Mouse (Mus musculus) hindbrain, embryonic 11.5 days (tissue): ENCODE measurements around the gene Gm9747. TPM values are rescaled to one million over a fixed set of nuclear protein-coding genes. Genes with fewer than 3 reads are reported as not detected.

Source experiments
- ATAC-seq: fragments of 200-750 bp; cut with Nextera tagmentation; 2 replicates; pipeline ENCODE4 v1.8.0; 2017; ENCODE audit warnings: mild to moderate bottlenecking, moderate TSS enrichment, moderate library complexity; ENCODE audit not compliant: low FRiP score
- DNase-seq: peaks from one replicate; pipeline ENCODE4 v3.0.0-alpha.2; 2015; ENCODE audit warnings: low spot score
- H3K27ac ChIP-seq: fragments of 300-500 bp; sonication (generic); 2 replicates; pipeline ENCODE4 v1.5.1; 2014; ENCODE audit warnings: mild to moderate bottlenecking, low read depth, low read length
- H3K27me3 ChIP-seq: fragments of 300-500 bp; sonication (generic); 2 replicates; pipeline ENCODE4 v1.6.1; 2014; ENCODE audit warnings: mild to moderate bottlenecking, low read length, moderate library complexity, mixed read lengths; ENCODE audit not compliant: control insufficient read depth, insufficient read depth
- H3K36me3 ChIP-seq: fragments of 300-500 bp; sonication (generic); 2 replicates; pipeline ENCODE4 v1.6.1; 2014; ENCODE audit warnings: mild to moderate bottlenecking, low read length, moderate library complexity, mixed read lengths; ENCODE audit not compliant: control insufficient read depth, insufficient read depth
- H3K4me1 ChIP-seq: fragments of 300-500 bp; sonication (generic); replicated peaks from 2 replicates; pipeline ENCODE4 v1.6.1; 2014; ENCODE audit warnings: low read length, mixed read lengths; ENCODE audit not compliant: control insufficient read depth, insufficient read depth
- H3K4me2 ChIP-seq: fragments of 300-500 bp; sonication (generic); replicated peaks from 2 replicates; pipeline ENCODE4 v1.6.1; 2014; ENCODE audit warnings: mild to moderate bottlenecking, low read depth, low read length
- H3K4me3 ChIP-seq: fragments of 300-500 bp; sonication (generic); 2 replicates; pipeline ENCODE4 v1.5.1; 2014; ENCODE audit warnings: low read depth, low read length
- H3K9ac ChIP-seq: fragments of 300-500 bp; sonication (generic); 2 replicates; pipeline ENCODE4 v1.6.1; 2014; ENCODE audit warnings: low read depth, low read length
- H3K9me3 ChIP-seq: fragments of 300-500 bp; sonication (generic); 2 replicates; pipeline ENCODE4 v1.6.1; 2016; ENCODE audit warnings: low read length; ENCODE audit not compliant: control insufficient read depth
- WGBS: fragments of 180-500 bp; shearing (Covaris S2); extraction: QIAGEN DNeasy Blood & Tissue Kit; methylation state at CpG from one replicate; pipeline ENCODE4 v1.1.7; 2014; 5-methylcytosine and 5-hydroxymethylcytosine counted together
- polyA plus RNA-seq: library from polyadenylated mRNA; unstranded; fragments of >200 nt; fragmentation: Nextera tagmentation; extraction: Ambion mirVana; gene quantifications from 2 replicates; pipeline ENCODE4 v1.2.1, GENCODE M21; 2014

Gm9747 gene
- polyA plus RNA-seq, 1 experiment from 2014 or later = 31.1 TPM

- peak; percentile 66 for DNase-seq
- peak overlapping the region; percentile 50 for H3K4me2 ChIP-seq
- peak; percentile 22; the same call in 1 of the 2 replicates for ATAC-seq
- H3K27me3 ChIP-seq = no peaks in the 10 kb centered on the region
- H3K4me3 ChIP-seq = peak overlapping the region; percentile 44
- peak overlapping the region; percentile 60 for H3K9ac ChIP-seq
- H3K9me3 ChIP-seq = no peaks in the 10 kb centered on the region
- peaks cover 6% of the 10 kb centered on the region; the same call in 1 of the 2 replicates for H3K36me3 ChIP-seq
- peak overlapping the region; percentile 94 for H3K27ac ChIP-seq
- H3K4me1 ChIP-seq = peaks cover 3% of the 10 kb centered on the region; the same call in 1 of the 2 replicates
- 7% methylated on average over 1 of the region's 1 CpGs for WGBS
Observed at GRCm38 (mm10) chr1:82283901-82284301, 51.0 kb downstream of the Gm9747 start.

- WGBS = 31% methylated on average over 4 of the region's 4 CpGs
- Histone ChIP-seq H3K36me3 (peaks cover 6% of the 10 kb centered on the region; the same call in 1 of the 2 replicates), H3K9me3 (no peaks in the 10 kb centered on the region), H3K4me2 (peak overlapping the region; percentile 50), H3K27ac (peak overlapping the region; percentile 39; the same call in 1 of the 2 replicates), H3K4me3 (peak overlapping the region; percentile 44), H3K9ac (peak overlapping the region; percentile 32; the same call in 1 of the 2 replicates), H3K27me3 (no peaks in the 10 kb centered on the region), H3K4me1 (peaks cover 5% of the 10 kb centered on the region; the same call in 1 of the 2 replicates)
- ATAC-seq = no peak
- peak; percentile 39 for DNase-seq
Observed at GRCm38 (mm10) chr1:82284403-82284802, 51.5 kb downstream of the Gm9747 start.

Other genes with a start within 250 kb of the Gm9747 start
- gene Irs1, start 58.3 kb downstream of the Gm9747 start, polyA plus RNA-seq = 7.4 and 8.7 TPM in 2 replicates
- 7.1 and 7.3 TPM in 2 replicates for gene Rhbdd1, start 83.3 kb downstream of the Gm9747 start, polyA plus RNA-seq